Mouse (Mus musculus): Measurements from ENCODE around the gene Asap2. TPM values are rescaled to one million over a fixed set of nuclear protein-coding genes. Genes with fewer than 3 reads are reported as not detected.

Asap2 gene
- total RNA-seq, 4 experiments from 2014 or later, result 28.9 to 32.2 (median 30.6) TPM

DNA sequence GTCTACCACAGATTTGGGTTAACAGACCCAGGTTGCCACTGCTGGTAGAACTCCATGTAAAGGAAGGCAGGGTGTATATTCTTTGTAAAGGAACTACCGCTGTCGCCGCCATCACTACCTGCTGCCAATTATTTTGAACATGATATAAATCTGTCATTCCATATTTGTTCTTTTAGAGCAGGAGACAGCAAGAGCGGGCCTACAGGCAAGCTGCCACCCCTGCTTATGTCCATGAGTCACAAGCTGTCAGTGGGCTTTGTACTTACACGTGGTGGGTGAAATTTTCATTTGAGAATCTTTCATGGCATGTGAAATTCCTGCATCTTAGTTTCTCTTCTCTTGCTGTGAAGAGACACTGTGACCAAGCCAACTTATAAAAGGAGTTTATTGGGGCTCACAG is 273.0 kb downstream of the Asap2 start:
- no peak for DNase-seq (ENCODE audit: low spot score in 2 of 2)

DNA sequence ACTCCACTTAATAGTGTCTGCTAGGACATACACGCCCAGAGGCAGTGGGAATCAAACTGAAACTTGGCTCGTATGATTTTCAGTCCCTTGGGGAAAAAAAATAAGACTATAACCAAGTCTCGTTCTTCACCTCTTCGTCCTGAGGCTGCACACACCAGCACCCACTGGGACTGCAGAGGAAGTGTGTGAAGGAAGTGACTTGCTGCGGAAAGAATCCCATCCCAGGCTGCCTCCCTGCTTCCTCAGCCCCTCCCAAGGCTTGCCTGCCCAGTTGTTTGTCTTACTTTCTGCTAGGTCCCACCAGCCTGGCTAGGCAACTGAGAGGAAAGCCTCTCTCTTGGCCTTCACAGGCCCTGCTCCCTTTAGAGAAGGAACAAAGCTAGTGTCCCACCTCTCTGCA is 274.0 kb downstream of the Asap2 start:
- no peak for DNase-seq (ENCODE audit: low spot score in 2 of 2)

DNA sequence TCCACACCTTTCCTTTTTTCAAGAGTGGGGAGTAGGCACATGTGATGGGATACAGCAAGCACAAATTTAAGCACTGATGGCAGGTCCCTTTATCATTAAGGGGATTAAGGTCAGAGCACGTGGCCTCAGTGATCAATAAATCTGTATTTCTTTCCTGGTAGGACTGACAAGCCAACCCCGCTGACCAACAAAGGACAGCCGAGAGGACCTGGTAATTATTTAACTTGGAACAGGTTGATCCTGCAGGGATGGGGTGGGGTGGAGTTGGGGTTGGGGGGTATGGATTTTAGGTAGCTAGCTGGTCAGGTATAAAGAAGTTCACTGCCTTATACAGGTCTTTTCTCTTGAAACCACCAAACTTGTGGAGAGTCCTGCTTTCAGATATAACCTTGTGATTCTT is 274.7 kb downstream of the Asap2 start:
- DNase-seq (ENCODE audit: low spot score in 2 of 2), result no peak

DNA sequence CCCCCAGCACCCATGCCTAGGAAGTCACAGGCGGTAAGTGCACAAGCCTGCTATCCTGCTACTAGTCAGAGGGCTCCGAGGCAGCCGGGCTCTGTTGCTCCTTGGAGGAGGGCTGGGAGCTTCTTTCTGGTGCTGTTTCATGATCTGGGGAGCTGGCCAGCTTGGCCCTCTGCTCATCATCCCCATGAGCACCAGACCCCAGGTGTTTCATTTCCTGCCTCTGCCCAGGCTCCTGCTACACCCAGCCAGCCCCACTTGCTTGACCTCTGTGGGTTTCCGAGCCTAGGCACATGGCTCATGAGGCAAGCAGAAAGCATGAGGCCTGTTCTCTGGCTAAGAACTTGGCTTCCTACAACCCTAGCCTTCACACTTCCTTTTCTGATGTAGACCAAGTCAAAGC is 275.2 kb downstream of the Asap2 start:
- no peak for DNase-seq (ENCODE audit: low spot score in 2 of 2)

DNA sequence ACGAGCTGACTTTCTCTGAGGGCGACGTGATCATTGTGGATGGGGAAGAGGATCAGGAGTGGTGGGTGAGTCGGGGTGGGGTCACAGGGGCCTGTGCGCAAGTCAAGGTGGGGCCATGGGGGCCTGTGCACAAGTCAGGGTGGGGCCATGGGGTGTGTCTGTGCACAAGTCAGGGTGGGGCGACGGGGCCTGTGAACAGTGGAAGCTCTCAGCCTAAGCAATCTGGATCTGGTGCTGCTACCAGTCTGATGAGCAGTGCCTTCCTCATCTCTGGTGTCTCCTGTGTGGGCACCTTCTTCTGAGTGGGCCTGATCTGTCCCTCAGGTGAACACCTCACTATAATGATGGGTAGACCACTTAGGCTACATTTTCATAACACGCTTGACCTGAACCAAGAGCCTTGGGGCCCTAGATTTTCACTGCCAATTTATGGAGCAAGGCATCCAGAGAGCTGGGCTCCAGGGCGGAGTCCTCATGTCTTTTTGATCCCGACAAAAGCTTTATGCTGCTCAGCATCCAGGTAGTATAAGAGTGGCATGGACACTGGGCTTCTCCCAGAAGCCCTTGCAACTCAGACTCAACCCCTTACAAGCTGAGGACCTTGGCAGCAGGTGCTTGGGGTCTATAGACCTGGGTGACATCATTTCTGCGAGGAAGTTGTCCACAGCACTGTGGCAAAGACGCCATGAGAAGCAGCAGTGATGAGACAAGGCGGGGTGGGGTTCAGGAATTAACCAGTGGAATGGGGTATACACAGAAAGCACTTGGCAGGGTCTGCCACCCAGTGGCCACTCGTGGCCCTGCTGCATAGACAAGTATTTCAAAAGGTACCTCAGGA is 275.9 kb downstream of the Asap2 start:
- DNase-seq (ENCODE audit: low spot score in 2 of 2), result peak; percentile 49 to 62

DNA sequence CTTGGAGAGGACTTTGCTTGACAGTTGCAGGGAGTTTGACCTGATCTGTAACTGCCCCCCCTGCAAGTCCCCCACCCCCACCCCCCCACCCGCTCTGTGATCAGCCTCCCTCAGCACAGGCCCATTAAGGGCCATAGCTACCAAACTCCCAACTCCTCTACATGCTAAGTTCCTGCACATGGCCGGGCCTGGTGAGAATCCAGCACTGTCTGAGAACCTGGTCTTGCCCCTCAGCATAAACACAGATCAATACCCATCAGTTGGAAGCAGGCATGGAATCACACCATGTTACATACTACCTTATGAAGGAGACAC is 276.5 kb downstream of the Asap2 start:
- DNase-seq (ENCODE audit: low spot score in 2 of 2), result no peak

DNA sequence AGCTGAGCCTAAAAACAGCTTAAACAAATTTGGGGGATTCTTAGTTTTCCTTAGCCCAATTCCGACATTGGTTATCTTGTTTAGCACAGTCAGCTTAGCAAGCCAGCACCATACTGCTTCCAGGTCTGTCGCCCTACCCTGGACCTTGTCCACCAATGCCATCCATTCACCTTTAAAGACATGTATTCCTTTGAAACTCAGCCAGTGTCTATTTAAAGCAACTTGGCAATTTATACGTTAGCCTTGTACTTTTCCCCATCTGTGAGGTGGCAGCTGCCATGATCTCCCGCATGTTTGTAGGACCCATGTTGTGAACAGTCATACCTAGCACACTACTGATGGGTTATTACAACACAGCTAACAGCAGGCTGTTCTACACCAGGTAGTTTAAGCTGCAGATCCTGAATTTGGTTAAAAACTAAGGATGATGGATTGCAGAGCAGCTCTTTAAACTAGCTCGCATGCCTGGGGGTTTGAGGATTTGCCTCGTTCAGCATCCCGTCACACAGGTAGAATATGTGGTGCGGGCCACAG is 277.9 kb downstream of the Asap2 start:
- DNase-seq (ENCODE audit: low spot score in 2 of 2), result no peak

DNA sequence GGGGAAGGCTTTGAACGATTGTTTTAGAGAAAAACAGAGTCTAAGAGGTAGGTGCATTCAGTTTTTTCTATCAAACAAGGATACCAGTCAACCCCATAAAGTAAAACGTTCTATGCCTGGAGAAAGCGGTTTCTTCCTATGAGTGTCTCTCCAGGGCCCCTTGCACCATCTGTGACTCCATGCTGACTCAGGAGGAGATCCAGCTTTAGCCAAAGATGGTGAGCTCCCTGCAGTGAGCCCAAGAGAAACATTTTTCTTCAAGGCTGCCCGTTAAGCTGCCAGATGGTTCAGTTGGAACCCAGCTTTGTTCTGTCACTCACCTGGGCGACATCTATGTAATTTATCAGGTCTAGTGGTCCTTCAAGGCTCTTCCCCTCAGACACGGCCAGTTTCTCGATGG is 284.2 kb downstream of the Asap2 start:
- DNase-seq (ENCODE audit: low spot score in 2 of 2), result no peak

DNA sequence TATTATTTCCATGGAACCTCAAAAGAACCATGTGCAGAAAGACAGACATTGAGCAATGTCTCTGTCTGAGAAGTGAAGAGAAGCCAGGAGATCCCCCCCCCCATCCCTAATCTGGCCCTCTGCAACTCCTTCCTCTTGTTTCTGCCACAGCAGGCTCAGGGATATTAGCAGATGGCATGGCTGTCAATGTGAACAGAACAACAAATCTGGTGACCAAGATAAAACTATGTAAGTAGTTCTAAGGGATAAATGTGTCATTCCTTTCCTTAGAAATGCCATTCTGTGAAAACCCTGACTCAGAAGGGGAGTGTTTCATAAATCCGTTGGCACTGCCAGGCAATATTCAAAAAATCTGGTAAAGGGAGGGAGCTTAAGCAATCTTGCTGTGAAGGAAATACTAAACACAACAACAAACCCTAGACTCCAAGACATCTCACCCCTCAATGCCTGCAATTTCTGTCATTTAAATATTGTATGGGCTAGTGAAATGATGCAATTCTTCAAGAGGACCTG is 287.1 kb downstream of the Asap2 start:
- DNase-seq (ENCODE audit: low spot score in 2 of 2), result no peak

DNA sequence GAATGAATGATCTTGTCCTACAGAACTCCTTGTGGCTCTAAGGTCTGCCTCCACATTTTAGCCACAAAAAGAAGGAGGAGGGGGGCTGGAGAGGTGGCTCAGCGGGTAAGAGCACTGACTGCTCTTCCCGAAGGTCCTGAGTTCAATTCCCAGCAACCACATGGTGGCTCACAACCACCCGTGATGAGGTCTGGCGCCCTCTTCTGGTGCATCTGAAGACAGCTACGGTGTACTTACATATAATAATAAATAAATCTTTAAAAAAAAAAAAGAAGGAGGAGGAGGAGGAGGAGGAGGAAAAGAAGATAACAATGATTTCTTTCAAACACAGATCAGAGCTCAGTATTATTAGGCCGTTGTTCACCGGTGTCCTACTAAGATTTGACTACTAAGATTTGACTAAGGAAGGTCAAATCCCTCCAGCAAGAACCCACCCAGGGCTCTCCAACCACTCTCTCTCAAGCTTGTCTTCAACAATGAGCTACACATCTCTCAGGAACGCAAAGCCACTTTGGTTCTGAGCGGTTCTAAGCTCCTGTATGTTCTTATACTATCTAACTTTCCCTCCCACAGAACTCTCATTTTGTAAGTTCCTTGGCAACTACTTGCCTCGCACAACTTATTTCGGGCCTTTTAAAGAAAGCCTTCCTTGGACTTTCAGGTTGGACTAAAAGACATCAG is 294.6 kb downstream of the Asap2 start, which contains the start of gene Cpsf3:
Gene Cpsf3, plus strand, starts transcription at position 631 of the 681 bp plus-strand sequence.
- DNase-seq (ENCODE audit: low spot score in 2 of 2), result no peak

DNA sequence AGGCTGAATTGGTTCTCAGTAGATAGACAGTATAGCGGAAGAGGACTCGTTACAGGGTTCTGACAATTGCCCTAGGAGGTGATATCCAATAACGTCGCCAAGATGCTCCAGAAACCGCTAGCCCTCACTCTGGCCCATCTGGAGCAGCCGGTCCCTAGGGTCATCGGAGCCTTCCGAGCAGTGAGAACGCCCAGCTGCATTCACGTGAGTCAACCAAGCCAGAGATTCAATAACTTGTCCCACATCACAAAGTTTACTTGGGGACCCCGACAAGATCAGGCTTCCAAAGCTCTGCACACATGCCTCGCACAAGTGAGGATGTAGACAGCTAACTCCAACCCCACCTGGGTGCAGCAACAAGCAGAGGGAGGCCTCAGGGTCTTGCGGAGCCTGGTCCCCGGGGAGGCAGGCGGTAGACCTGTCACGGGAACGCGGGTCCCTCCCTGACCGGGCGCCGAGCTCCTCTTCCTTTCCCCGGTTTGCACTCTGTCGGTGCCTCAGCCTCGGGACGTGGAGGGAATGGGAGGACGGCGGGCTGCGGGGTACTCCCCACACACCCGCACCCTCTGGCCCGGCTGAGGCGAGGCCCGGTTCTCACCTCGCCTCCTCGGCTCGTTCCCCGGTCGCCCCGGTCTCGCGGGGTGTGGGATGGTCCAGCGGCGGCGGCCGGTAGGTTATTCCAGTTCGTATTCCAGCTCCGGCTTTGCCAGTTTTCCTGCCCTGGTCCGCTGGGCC is 295.4 kb downstream of the Asap2 start:
- DNase-seq (ENCODE audit: low spot score in 2 of 2), result no peak

DNA sequence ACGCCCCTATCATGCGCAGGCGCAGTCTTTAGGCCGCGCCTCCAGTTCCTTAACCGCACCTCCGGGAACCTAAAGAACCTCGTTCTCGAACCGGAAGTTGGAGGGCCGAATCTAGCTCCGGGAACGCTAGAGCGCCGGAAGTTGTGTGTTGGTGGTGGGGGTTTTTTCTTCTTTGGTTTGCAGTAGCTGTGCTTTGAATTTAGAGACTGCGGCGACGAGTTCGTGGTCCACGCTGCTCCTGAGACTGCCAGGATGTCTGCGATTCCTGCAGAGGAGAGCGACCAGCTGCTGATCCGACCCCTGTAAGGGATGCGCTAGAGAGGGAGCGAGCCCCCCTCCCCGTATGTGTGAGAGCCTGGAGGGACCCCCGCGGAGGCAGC is 296.0 kb downstream of the Asap2 start, which contains the start of gene Itgb1bp1:
Gene Itgb1bp1, minus strand, starts transcription at position 42 of the 380 bp plus-strand sequence.
- DNase-seq (ENCODE audit: low spot score in 2 of 2), result peak; percentile 97

DNA sequence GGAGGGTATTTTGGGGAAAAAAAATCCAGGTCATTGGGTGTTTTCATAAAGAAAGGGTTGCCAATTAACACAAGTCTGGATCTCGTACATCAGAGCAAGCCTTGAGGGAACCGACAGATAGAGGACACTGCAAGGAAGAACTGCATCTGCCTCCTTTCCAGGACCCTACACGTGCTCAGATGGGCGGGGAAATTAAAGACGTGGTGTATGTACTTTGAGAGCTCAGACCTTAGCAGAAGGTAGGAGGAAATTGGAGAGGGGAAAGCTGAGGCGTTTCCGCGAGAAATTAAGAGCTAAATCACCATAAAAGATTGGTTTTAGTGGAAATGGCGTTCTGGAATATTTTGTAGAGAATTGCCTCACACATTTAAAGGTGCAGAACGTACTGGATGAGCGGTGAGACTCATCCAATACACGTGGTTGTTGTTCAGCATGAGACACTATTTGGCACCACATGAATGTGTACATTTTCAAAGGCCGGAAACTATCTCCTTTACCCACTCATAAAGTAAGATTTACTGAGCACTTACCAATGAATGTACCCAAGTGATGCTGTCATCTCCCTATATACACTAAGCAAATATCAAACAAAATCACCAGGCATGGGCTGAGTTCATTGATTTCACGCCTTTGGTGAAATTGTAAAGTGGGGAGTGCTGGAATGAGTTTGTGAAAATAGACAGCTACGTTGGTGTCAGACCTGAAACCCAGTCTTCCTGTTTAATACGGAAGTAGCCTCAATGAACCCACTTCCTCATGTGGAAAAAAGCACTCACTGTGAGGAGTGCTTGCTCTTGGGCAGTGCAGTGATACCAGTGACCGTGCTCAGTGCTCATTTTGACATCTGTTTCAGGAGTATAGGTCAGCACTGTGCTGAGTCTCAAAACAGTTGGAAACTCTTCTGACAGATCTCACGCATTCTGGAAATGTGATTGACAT is 296.7 kb downstream of the Asap2 start:
- DNase-seq (ENCODE audit: low spot score in 2 of 2), result no peak

DNA sequence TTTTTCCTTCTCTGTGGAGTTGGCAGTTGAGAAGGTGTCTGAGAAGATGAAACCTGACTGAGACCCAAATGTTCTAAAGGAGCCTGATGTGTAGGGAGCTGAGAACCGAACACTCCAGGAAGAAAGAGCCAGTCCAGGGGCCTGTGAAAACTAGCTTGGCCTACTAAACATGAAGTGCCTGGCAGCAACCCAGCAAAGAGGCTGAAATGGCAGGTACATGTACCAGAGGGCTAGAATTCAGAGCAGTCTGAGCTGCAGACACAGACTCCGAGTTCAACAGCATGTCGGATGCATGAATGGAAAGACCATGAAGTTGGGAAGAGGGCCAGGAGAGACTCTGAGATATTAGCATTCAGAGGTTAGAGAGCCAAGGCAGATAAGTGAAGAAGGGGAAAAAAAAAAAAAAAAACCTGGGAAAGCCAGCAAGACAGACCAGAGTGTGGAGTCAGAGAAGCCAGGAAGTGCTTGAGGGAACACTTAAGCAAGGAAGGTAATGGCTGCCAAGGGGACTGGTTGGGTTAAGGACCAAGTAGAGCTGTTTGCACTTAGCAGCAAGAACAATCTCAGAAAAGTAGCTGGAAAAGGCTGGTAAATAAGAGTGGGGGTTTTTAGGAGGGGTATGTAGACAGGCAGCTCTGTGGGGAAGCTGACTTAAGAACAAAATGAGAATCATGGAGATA is 298.6 kb downstream of the Asap2 start:
- DNase-seq (ENCODE audit: low spot score in 2 of 2), result no peak

DNA sequence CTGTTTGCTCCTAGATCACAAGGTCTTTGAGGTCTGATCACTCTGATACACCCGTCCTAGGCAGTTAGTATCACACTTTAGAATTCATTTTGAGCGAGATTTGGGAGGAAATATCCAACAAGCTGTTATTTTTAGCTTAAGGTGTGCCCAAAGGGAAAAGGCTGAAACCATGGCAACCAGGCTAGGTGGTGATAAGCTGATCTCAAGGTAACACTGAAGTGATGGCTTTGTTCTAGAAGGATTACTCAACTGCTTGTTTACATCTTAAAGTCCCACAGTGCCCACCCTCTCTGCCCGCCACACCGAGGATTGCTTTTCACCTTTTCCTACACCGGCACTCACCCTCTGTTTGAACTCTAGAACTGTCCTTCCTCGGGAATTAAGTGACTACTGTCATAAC is 299.4 kb downstream of the Asap2 start:
- DNase-seq (ENCODE audit: low spot score in 2 of 2), result no peak

DNA sequence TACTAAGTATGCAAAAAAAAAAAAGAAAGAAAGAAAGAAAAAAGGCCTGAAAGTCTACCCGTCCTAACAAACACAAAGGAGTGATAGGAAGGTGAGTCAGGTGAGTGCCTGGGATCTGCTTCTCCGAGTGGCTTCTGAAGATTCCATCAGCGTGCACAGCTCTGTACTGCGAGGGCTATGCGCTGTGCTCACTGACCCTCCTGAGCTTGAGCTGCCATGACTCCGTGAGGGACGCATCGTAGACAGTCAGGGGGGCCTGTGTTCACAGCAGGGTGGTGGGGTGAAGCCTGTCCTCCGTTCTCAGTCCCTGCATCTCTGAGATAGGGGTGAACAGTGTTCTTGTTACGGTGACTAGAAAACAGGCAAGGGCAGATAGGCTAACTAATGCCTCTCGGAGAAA is 308.6 kb downstream of the Asap2 start:
- DNase-seq (ENCODE audit: low spot score in 2 of 2), result no peak

DNA sequence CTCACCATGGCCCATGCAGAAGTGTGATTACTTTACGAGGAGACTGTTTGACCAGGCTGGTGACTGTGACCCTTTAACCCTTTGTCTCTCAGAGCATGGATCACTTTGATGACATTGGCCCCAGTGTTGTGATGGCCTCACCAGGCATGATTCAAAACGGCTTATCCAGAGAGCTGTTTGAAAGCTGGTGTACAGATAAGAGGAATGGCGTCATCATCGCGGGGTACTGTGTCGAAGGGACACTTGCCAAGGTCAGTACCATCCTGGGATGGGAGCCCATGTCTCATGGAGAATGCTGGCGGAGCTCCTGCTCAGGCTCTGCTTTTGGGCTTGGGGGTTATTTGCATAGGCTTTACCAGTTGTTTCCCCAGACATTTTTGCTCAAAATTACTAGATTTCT is 311.1 kb downstream of the Asap2 start:
- DNase-seq (ENCODE audit: low spot score in 2 of 2), result no peak

DNA sequence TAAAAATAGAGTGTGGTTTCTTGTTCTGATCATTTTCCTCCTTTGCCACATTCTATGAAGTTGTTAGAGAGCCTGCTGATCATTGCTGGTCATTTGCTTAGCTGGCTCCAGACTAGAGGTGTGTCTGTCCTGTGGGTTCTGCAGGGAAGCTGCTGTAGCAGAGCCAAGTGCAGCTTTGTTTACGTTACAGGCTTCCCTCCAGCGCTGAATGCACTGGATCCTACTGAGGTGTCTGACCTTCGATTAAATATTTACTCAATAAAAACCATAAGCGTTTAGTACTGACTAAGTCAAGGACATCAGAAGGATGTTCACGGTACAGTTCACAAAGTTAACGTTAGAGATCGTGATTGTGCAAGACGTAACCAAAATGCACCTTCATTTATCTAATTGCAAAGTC is 311.7 kb downstream of the Asap2 start:
- DNase-seq (ENCODE audit: low spot score in 2 of 2), result no peak

DNA sequence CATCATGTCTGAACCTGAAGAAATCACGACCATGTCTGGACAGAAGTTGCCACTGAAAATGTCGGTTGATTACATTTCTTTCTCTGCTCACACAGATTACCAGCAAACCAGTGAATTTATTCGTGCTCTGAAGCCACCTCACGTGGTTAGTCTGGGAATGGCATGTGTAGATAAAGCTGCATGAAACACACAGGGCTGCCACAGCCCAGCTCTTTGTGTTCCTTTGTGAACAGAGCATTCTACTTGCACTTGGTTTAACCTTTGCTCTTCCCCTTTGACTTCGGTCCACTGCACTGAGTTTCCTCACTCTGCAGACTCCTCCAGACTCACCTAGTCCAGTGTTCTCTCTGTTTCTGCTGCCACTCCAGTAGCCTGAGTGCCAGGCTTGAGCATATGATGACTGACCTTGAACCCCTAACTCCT is 312.1 kb downstream of the Asap2 start:
- DNase-seq (ENCODE audit: low spot score in 2 of 2), result no peak

DNA sequence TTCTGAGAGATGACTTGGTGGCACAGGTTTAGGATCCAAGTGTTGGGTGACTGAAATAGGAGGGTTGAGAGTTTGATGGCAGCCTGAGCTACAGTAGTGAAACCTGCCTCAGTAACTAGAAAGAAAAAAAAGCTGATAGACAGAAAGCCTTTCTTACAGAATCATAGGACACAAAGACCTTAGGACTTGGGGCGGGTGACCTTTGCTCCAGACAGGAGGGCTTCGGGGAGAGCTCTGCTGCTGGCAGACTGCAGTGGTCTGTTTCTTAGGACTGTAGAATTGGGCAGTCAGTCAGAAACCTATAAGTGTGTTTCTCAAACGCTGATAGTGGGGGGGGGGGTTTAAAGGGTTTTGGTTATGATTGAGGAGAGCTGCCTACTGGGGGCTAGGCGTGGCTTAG is 315.5 kb downstream of the Asap2 start:
- no peak for DNase-seq (ENCODE audit: low spot score in 2 of 2)
